Comparison of ENCODE assay signal across 10 mouse cellular contexts in the genomic region with DNA sequence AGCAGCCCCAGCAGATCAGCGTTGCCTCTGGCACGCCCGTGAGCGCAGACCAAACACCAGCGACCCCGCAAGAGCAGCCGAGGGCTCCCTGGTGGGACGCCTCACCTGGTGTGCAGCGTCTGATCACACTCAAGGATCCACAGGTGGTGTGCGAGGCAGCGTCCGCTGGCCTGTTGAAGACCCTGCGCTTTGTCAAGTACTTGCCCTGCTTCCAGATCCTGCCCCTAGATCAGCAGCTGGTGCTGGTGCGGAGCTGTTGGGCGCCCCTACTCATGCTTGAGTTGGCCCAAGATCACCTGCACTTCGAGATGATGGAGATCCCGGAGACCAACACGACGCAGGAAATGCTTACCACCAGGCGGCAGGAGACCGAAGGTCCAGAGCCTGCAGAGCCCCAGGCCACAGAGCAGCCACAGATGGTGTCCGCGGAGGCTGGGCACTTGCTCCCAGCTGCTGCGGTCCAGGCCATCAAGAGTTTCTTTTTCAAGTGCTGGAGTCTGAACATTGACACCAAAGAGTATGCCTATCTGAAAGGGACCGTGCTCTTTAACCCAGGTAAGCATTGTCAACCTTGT. TPM values are rescaled to one million over a fixed set of nuclear protein-coding genes. Genes with fewer than 3 reads are reported as not detected.
A peak's percentile ranks its signal among the peaks of the same experiment; 100 is the strongest.
DNase-seq lines count a peak whose midpoint lies in the region; ATAC-seq lines count a peak whose summit lies in the region.
"Had no signal": no experiment of that assay in that cellular context is flagged by ENCODE, and none has a peak within 500 bp of the region (broad histone marks: within the 10 kb centered on the region; RNA-seq: fewer than 3 reads in every experiment).

No protein-coding gene starts in this region.

- no peak for ATAC-seq in heart, embryonic 11.5 days (replicated peaks; ENCODE audit: insufficient number of reproducible peaks, low FRiP score, low TSS enrichment)
- ATAC-seq in forebrain, embryonic 12.5 days (ENCODE audit: low FRiP score): 0 out of 2 replicates have a peak, but pooled peaks have one; percentile 30

- DNase-seq in heart, adult 8-10 months (ENCODE audit: low spot score): no peak
- DNase-seq in ES-CJ7 (ENCODE audit: low read depth, low spot score): peak; percentile 29
- peak; percentile 30 for DNase-seq in midbrain, embryonic 10.5 days (ENCODE audit: low spot score)
- no peak for DNase-seq in frontal cortex, postnatal 25 days (ENCODE audit: low spot score in 2 of 2)
- no peak for DNase-seq in urinary bladder, postnatal 10 days (ENCODE audit: low spot score)
- DNase-seq in gastrocnemius, postnatal 14 days: no peak

- 25% methylated on average over 25 of the region's 25 CpGs for WGBS in heart, embryonic 11.5 days (ENCODE audit: insufficient replicate concordance)
- 21% methylated on average over 25 of the region's 25 CpGs for WGBS in forebrain, embryonic 12.5 days
- WGBS in midbrain, embryonic 10.5 days: 25% methylated on average over 25 of the region's 25 CpGs

- H3K4me3 ChIP-seq in heart, embryonic 11.5 days (ENCODE audit: low read depth, low read length): peak overlapping the region; percentile 35
- H3K4me3 ChIP-seq in forebrain, embryonic 12.5 days (replicated peaks): peak overlapping the region; percentile 43
- peak overlapping the region; percentile 60 for H3K4me3 ChIP-seq in midbrain, embryonic 10.5 days
- H3K4me3 ChIP-seq: erythroblast, embryonic 14.5 days; myocyte had no signal

- H3K9me3 ChIP-seq in heart, embryonic 11.5 days (replicated peaks; ENCODE audit: control insufficient read depth, low read length): no peaks in the 10 kb centered on the region
- H3K9me3 ChIP-seq in forebrain, embryonic 12.5 days: no peaks in the 10 kb centered on the region
- H3K9me3 ChIP-seq in midbrain, embryonic 10.5 days (replicated peaks): no peaks in the 10 kb centered on the region

- no peaks in the 10 kb centered on the region for H3K4me1 ChIP-seq in heart, embryonic 11.5 days (ENCODE audit: control insufficient read depth, insufficient read depth, low read length)
- no peaks in the 10 kb centered on the region; the same call in 1 of the 2 replicates for H3K4me1 ChIP-seq in forebrain, embryonic 12.5 days
- peaks cover 3% of the 10 kb centered on the region; the same call in 1 of the 2 replicates for H3K4me1 ChIP-seq in midbrain, embryonic 10.5 days

- no peaks in the 10 kb centered on the region for H3K36me3 ChIP-seq in heart, embryonic 11.5 days (ENCODE audit: control insufficient read depth, insufficient read depth, low read length)
- H3K36me3 ChIP-seq in forebrain, embryonic 12.5 days (replicated peaks): no peaks in the 10 kb centered on the region
- H3K36me3 ChIP-seq in midbrain, embryonic 10.5 days: no peaks in the 10 kb centered on the region

- peak overlapping the region; percentile 66 for H3K4me2 ChIP-seq in heart, embryonic 11.5 days
- peak overlapping the region; percentile 75 for H3K4me2 ChIP-seq in forebrain, embryonic 12.5 days

- intact Hi-C loops in gastrocnemius, postnatal 14 days (cut with DNase I; ENCODE audit: low total_unique reads): no loop called here

- no peak overlapping the region for H3K27ac ChIP-seq in heart, embryonic 11.5 days (ENCODE audit: low read depth, low read length)
- no peak overlapping the region for H3K27ac ChIP-seq in forebrain, embryonic 12.5 days
- H3K27ac ChIP-seq in midbrain, embryonic 10.5 days (replicated peaks): peak overlapping the region; percentile 64; the same call in 1 of the 2 replicates

- H3K9ac ChIP-seq in heart, embryonic 11.5 days (ENCODE audit: low read depth, low read length): no peak overlapping the region
- H3K9ac ChIP-seq in forebrain, embryonic 12.5 days: no peak overlapping the region

- H3K27me3 ChIP-seq in heart, embryonic 11.5 days (ENCODE audit: control insufficient read depth, insufficient read depth, low read length): peaks cover 20% of the 10 kb centered on the region
- peaks cover 29% of the 10 kb centered on the region for H3K27me3 ChIP-seq in forebrain, embryonic 12.5 days
- H3K27me3 ChIP-seq in midbrain, embryonic 10.5 days (ENCODE audit: low read depth, poor library complexity, severe bottlenecking): peaks cover 52% of the 10 kb centered on the region

RNA-seq across cellular contexts. Expression of gene Nr0b1, which starts 0.9 kb away (rescaled TPM):
- polyA plus RNA-seq in heart, embryonic 11.5 days (2014; fragmentation: Nextera tagmentation; extraction: Ambion mirVana): 0.14 TPM in 1 of 2 replicates, not detected in the other
- not detected for total RNA-seq in heart, adult 8-10 months (2022)
- polyA plus RNA-seq in forebrain, embryonic 12.5 days (2016; fragmentation: Nextera tagmentation; extraction: Ambion mirVana): 0.42 and 0.61 TPM in 2 replicates
- polyA plus RNA-seq in midbrain, embryonic 10.5 days (2016; fragmentation: Nextera tagmentation; extraction: Ambion mirVana): 4.1 and 5.2 TPM in 2 replicates
- total RNA-seq in gastrocnemius, postnatal 14 days (2021): not detected
- polyA plus RNA-seq: erythroblast, embryonic 14.5 days; myocyte had no signal

Comparison
In these comparisons a context has a peak if more than half of its experiments do, and no peak if none do; other contexts are left out.
1. DNase-seq: peak in ES-CJ7 (single experiment) and midbrain, embryonic 10.5 days (single experiment); none in heart, adult 8-10 months (single experiment), frontal cortex, postnatal 25 days (0 of 2), urinary bladder, postnatal 10 days (single experiment) and gastrocnemius, postnatal 14 days (single experiment).
2. Peak in every context shown above with its lines, with median percentiles within 50 percentile points of each other: H3K4me3 ChIP-seq.